Mouse (Mus musculus): Measurements from ENCODE around the gene Gm37240.

DNA sequence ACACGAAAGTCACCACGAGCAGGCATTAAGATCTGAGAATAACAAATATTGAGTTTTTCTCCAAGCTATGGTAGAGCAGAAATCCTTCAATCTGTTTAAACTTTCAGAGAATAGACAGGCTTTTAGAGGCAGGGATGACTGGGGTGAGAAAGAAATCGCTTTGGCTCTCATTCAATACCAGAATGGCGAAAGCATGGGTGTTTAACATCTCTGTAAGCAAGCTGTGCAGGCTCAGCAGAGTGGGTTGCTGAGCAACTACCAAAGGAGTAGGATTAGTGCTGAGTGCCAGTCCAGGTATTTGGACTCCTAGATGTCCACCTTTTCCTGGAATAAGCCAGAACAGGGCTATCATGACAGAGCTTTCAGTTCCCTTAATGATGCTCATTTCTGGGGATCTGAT lies 753.8 kb downstream of the Gm37240 start:
- TF ChIP-seq POLR2A (IDR thresholded peaks at IDR 0.05; ENCODE audit: low read depth, low read length) (no peak), CTCF (IDR thresholded peaks at IDR 0.05; ENCODE audit: borderline replicate concordance, insufficient read depth, low read length) (no peak)
